Mouse (Mus musculus) heart, postnatal 0 days (tissue): Measurements from ENCODE around the gene Smarca2.

Experiments used
- CTCF ChIP-seq: IDR thresholded peaks from 2 replicates; pipeline ENCODE4 v1.5.1; 2016; ENCODE audit warnings: antibody characterized with exemption, control low read depth, low read depth
- EP300 ChIP-seq: IDR thresholded peaks from 2 replicates; pipeline ENCODE4 v1.6.1; 2016; ENCODE audit warnings: antibody characterized with exemption, low read depth

DNA sequence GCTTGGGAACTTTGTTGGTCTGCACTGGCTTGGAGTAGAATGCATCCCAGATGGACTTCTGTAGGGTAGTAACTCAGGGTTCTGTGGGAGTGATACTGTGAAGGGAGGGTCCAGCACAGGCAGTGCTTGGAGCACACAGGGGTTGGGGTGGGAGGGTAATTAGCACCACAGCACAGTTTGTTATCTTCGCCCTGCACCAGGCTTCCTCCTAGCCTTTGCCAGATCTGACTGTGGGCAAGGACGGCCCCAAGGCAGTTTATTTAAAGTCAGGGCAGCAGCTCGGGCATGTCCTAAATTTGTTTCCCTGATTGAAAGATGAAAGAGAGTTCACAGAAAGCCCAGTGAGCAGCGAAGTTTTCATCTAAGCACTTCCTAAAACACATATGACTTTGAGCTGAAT, 8.1 kb downstream of the Smarca2 start:
- TF ChIP-seq EP300 (no peak), CTCF (no peak)
